Mouse (Mus musculus) ES-Bruce4 (cell line): ENCODE measurements around the gene Cnnm3. TPM values are rescaled to one million over a fixed set of nuclear protein-coding genes. Genes with fewer than 3 reads are reported as not detected.
A peak's percentile ranks its signal among the peaks of the same experiment; 100 is the strongest.

Source experiments
- H3K27ac ChIP-seq: 2 replicates; pipeline ENCODE4 v1.5.1; 2012; ENCODE audit warnings: low read length, inconsistent platforms; ENCODE audit not compliant: insufficient read depth
- H3K27me3 ChIP-seq: 2 replicates; pipeline ENCODE4 v1.6.1; 2012; ENCODE audit warnings: mild to moderate bottlenecking, low read length, inconsistent platforms; ENCODE audit not compliant: control insufficient read depth, poor library complexity, insufficient read depth, severe bottlenecking
- H3K36me3 ChIP-seq: 2 replicates; pipeline ENCODE4 v1.6.1; 2012; ENCODE audit warnings: inconsistent platforms, mild to moderate bottlenecking, low read length, moderate library complexity; ENCODE audit not compliant: control insufficient read depth, poor library complexity, insufficient read depth, severe bottlenecking
- H3K4me1 ChIP-seq: one replicate; pipeline ENCODE4 v1.8.1; 2011; ENCODE audit warnings: low read length; ENCODE audit not compliant: control insufficient read depth, insufficient read depth
- H3K4me3 ChIP-seq: 2 replicates; pipeline ENCODE4 v1.5.1; 2011; ENCODE audit warnings: low read depth, mild to moderate bottlenecking, low read length
- H3K9ac ChIP-seq: 2 replicates; pipeline ENCODE4 v1.6.1; 2012; ENCODE audit warnings: low read depth, mild to moderate bottlenecking, inconsistent platforms; ENCODE audit not compliant: poor library complexity, severe bottlenecking
- H3K9me3 ChIP-seq: replicated peaks from 2 replicates; pipeline ENCODE4 v1.6.1; 2012; ENCODE audit warnings: mild to moderate bottlenecking, low read length, inconsistent platforms; ENCODE audit not compliant: control insufficient read depth, poor library complexity, insufficient read depth, severe bottlenecking
- CTCF ChIP-seq: IDR thresholded peaks from one replicate; pipeline ENCODE4 v1.8.1; 2011; ENCODE audit warnings: low read depth, low read length
- EP300 ChIP-seq: IDR thresholded peaks from 2 replicates; pipeline ENCODE4 v1.6.1; 2011; ENCODE audit warnings: low read depth, low read length; ENCODE audit not compliant: insufficient read depth
- POLR2A ChIP-seq: IDR thresholded peaks from one replicate; pipeline ENCODE4 v1.8.1; 2011; ENCODE audit warnings: low read length; ENCODE audit not compliant: insufficient read depth
- polyA plus RNA-seq: library from polyadenylated mRNA; stranded (reverse); fragments of >200 nt; gene quantifications from 2 replicates; pipeline ENCODE4 v1.2.4, GENCODE M21; 2011; ENCODE audit warnings: low read depth; ENCODE audit not compliant: missing spikeins, insufficient read depth, insufficient read length

Gene Cnnm3
- polyA plus RNA-seq, 1 experiment = 17.4 TPM

- H3K36me3 ChIP-seq = no peaks in the 10 kb centered on the region
- no peak overlapping the region for H3K4me3 ChIP-seq
- H3K9ac ChIP-seq = no peak overlapping the region
- peaks cover 2% of the 10 kb centered on the region for H3K4me1 ChIP-seq
- H3K9me3 ChIP-seq = no peaks in the 10 kb centered on the region
- H3K27me3 ChIP-seq = no peaks in the 10 kb centered on the region
- no peak overlapping the region for H3K27ac ChIP-seq
- TF ChIP-seq EP300 (no peak), POLR2A (no peak), CTCF (no peak)
Measured at GRCm38 (mm10) chr1:36552506-36552905, 40.8 kb downstream of the Cnnm3 start.

DNA sequence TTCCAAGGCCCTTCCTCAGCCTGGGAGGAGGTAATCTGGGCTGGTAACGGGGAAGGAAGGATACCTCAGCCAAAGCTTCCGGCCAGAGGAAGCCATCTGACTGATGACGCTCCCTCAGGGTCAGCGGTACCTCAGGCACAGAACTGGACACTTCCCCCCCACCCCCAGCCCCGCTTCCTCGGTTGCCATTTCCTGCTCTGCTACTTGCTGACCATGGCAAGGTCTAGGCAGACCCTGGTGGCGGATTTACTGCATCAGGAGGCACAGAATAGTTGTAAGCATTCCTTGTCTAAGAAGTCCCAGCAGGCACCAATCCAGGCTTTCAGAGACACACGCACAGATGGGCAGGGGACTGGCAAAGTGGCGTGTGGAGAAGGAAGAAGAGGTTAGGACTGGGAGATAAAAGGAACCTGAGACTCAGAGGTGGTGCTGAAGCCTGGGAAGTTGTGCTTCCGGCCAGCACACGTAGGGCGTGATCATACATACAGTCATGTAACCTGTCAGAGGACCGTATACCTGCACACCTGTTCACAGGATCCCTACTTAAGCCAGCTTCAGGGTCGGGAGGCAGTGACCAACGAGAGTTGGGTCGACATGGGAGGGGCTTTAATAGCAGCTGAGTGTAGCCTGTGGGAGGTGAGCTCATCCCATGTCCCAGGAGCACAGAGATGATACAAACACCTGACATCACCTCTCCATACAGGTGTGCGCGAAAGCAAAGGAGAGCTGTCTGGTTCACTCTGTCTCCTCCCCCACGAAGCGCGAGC is 43.1 kb downstream of the Cnnm3 start:
- Histone ChIP-seq H3K36me3 (no peaks in the 10 kb centered on the region), H3K4me3 (no peak overlapping the region), H3K4me1 (peaks cover 2% of the 10 kb centered on the region), H3K27me3 (no peaks in the 10 kb centered on the region), H3K9me3 (no peaks in the 10 kb centered on the region), H3K27ac (no peak overlapping the region), H3K9ac (no peak overlapping the region)
- no peak for TF ChIP-seq POLR2A
- TF ChIP-seq CTCF = no peak
- no peak for TF ChIP-seq EP300

DNA sequence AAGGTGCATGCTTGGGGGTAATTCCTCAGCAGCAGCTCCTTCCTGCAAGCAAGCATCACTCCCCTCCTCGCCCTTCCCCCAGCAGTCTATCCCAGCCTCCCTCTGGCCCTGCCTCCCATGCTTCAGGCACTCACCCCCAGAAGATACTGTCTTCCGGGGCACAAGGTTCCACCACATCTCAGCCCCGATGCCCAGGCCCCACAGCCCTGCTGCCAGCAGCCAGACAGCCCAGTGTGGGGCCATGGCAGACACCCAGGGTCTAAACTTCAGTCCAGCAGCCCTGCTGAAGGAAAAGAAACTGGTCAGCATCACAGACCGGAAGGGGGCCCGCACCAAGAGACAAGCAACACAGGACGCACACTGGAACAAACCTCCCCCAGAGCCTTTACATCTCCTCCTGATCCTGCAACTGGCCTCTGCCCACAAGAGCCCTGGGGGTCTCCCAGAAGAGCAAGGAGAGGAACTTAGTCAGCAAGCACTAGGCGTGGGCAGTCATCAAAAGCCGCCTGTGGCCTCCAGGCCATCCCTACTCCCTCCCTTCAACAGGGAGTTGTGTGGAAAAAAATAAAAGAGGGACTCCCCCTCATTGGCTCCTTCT is 44.2 kb downstream of the Cnnm3 start:
- Histone ChIP-seq H3K36me3 (no peaks in the 10 kb centered on the region), H3K4me1 (peaks cover 2% of the 10 kb centered on the region), H3K27me3 (no peaks in the 10 kb centered on the region), H3K9ac (peak overlapping the region; percentile 67), H3K9me3 (no peaks in the 10 kb centered on the region), H3K4me3 (peak overlapping the region; percentile 84), H3K27ac (no peak overlapping the region)
- TF ChIP-seq POLR2A = no peak
- no peak for TF ChIP-seq EP300
- TF ChIP-seq CTCF = no peak

- peaks cover 2% of the 10 kb centered on the region for H3K4me1 ChIP-seq
Measured at GRCm38 (mm10) chr1:36556553-36557456, 45.1 kb downstream of the Cnnm3 start.

GRCm38 (mm10) chr1:36557457-36558011 is 45.9 kb downstream of the Cnnm3 start:
- Histone ChIP-seq H3K36me3 (no peaks in the 10 kb centered on the region), H3K4me3 (peak overlapping the region; percentile 84), H3K27me3 (no peaks in the 10 kb centered on the region), H3K27ac (no peak overlapping the region), H3K9me3 (no peaks in the 10 kb centered on the region), H3K9ac (peak overlapping the region; percentile 67), H3K4me1 (peaks cover 2% of the 10 kb centered on the region)
- TF ChIP-seq CTCF = no peak
- TF ChIP-seq POLR2A = no peak
- no peak for TF ChIP-seq EP300

More at GRCm38 (mm10) chr1:36556553-36557456, 45.1 kb downstream of the Cnnm3 start:
- TF ChIP-seq EP300 = peak; percentile 60; the same call in 1 of the 2 replicates
- TF ChIP-seq POLR2A = no peak
- TF ChIP-seq CTCF = peak; percentile 60
- H3K9ac ChIP-seq = peak overlapping the region; percentile 67
- H3K27me3 ChIP-seq = no peaks in the 10 kb centered on the region
- H3K27ac ChIP-seq = no peak overlapping the region
- H3K36me3 ChIP-seq = no peaks in the 10 kb centered on the region
- no peaks in the 10 kb centered on the region for H3K9me3 ChIP-seq
- peak overlapping the region; percentile 84 for H3K4me3 ChIP-seq
